Mouse (Mus musculus) liver, adult 2 months (tissue): ENCODE data around the gene Sp3. TPM values are rescaled to one million over a fixed set of nuclear protein-coding genes. Genes with fewer than 3 reads are reported as not detected.

Experiments
- DNase-seq: peaks from one replicate; pipeline ENCODE4 v3.0.0-alpha.2; 2011; ENCODE audit warnings: low read depth, low spot score; ENCODE audit errors: extremely low read depth
- H3K27ac ChIP-seq: fragments of 200-500 bp; replicated peaks from 2 replicates; pipeline ENCODE4 v1.5.1; 2012; ENCODE audit warnings: low read depth, mild to moderate bottlenecking, control low read depth, inconsistent platforms, low read length; ENCODE audit not compliant: insufficient read depth
- H3K27me3 ChIP-seq: fragments of 200-500 bp; 2 replicates; pipeline ENCODE4 v1.6.1; 2012; ENCODE audit warnings: mild to moderate bottlenecking, moderate library complexity, low read length, inconsistent platforms; ENCODE audit not compliant: control insufficient read depth, insufficient read depth
- H3K36me3 ChIP-seq: fragments of 200-500 bp; 2 replicates; pipeline ENCODE4 v1.6.1; 2012; ENCODE audit warnings: low read length, inconsistent platforms; ENCODE audit not compliant: control insufficient read depth, insufficient read depth
- H3K4me1 ChIP-seq: fragments of 200-500 bp; 2 replicates; pipeline ENCODE4 v1.6.1; 2011; ENCODE audit warnings: low read length; ENCODE audit not compliant: control insufficient read depth, insufficient read depth
- H3K4me3 ChIP-seq: fragments of 200-500 bp; 2 replicates; pipeline ENCODE4 v1.5.1; 2011; ENCODE audit warnings: low read depth, mild to moderate bottlenecking, control low read depth, low read length, moderate library complexity; ENCODE audit not compliant: insufficient read depth
- H3K79me2 ChIP-seq: fragments of 200-500 bp; 2 replicates; pipeline ENCODE4 v1.6.1; 2012; ENCODE audit warnings: inconsistent platforms, mild to moderate bottlenecking, low read length, moderate library complexity; ENCODE audit not compliant: control insufficient read depth, insufficient read depth
- H3K9ac ChIP-seq: fragments of 200-500 bp; 2 replicates; pipeline ENCODE4 v1.6.1; 2012; ENCODE audit warnings: low read depth, mild to moderate bottlenecking, control low read depth, inconsistent platforms, low read length
- CTCF ChIP-seq: fragments of 200-500 bp; IDR thresholded peaks from 2 replicates; pipeline ENCODE4 v1.5.1; 2011; ENCODE audit warnings: low read depth, low read length, control low read depth
- POLR2A ChIP-seq: fragments of 200-500 bp; IDR thresholded peaks from 2 replicates; pipeline ENCODE4 v1.6.1; 2011; ENCODE audit warnings: low read length, control low read depth; ENCODE audit not compliant: insufficient read depth; ENCODE audit errors: extremely low read depth
- WGBS: fragments of 180-500 bp; shearing (Covaris S2); methylation state at CpG from one replicate; pipeline ENCODE4 v1.1.7; 2018; 5-methylcytosine and 5-hydroxymethylcytosine counted together
- polyA plus RNA-seq: library from polyadenylated mRNA; depleted of rRNA; stranded (reverse); fragments of >200 nt; gene quantifications from 2 replicates; pipeline ENCODE4 v1.2.3, GENCODE M21; 2012; rRNA removed
- total RNA-seq: library from RNA; depleted of rRNA; stranded (reverse); fragments of >200 nt; gene quantifications from 2 replicates; pipeline ENCODE4 v1.2.3, GENCODE M21; 2014; rRNA removed

Sp3 gene
- total RNA-seq, result 52.4 and 55.1 TPM in 2 replicates
- polyA plus RNA-seq, result 8.7 and 9.0 TPM in 2 replicates

- TF ChIP-seq CTCF (no peak), POLR2A (peak; percentile 84)
- peak within 1 kb of the TSS; percentile 85 for H3K4me3 ChIP-seq
- WGBS, result under 1% methylated on average over 64 of the region's 64 CpGs
- peaks cover 6% of the 10 kb centered on the region; the same call in 1 of the 2 replicates for H3K79me2 ChIP-seq
- H3K4me1 ChIP-seq, result peaks cover 8% of the 10 kb centered on the region; the same call in 1 of the 2 replicates
- no peaks in the 10 kb centered on the region for H3K27me3 ChIP-seq
- H3K36me3 ChIP-seq, result 0 out of 2 replicates have a peak, but pooled peaks cover 3% of the 10 kb centered on the region
- H3K27ac ChIP-seq, result peak within 1 kb of the TSS; percentile 99
- peak within 1 kb of the TSS; percentile 100 for H3K9ac ChIP-seq
- peak; percentile 86 for DNase-seq
Observed at GRCm38 (mm10) chr2:72980337-72981074, at the start of gene Sp3. Gene Sp3, minus strand, starts transcription at chr2:72980446.

GRCm38 (mm10) chr2:73029846-73030245, 49.6 kb upstream of the Sp3 start:
- DNase-seq, result no peak
- no peak overlapping the region for H3K4me3 ChIP-seq
- H3K9ac ChIP-seq, result no peak overlapping the region
- no peak for TF ChIP-seq POLR2A
- no peaks in the 10 kb centered on the region for H3K79me2 ChIP-seq
- H3K27ac ChIP-seq, result no peak overlapping the region
- H3K36me3 ChIP-seq, result no peaks in the 10 kb centered on the region
- no peaks in the 10 kb centered on the region for H3K4me1 ChIP-seq
- WGBS, result 90% methylated on average over 3 of the region's 3 CpGs
- H3K27me3 ChIP-seq, result no peaks in the 10 kb centered on the region

DNA sequence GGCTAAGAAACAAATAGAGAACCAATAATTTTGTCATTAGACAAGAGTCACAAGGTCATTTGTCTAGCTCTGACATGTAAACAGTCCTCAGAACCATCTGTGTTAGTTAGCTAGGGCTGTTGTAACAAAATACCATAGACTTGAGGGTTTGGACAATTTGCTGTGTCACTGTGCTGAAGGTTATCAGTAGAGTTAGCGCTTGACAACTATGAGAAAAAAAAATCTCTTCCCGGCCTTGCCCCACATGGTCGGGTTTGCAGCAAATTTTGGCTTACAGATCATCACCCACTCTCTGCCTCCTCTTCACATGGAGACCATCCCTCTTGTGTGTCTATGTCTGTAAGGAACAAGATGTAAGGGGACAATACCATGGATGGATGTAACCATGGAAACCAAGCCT, 47.8 kb upstream of the Sp3 start:
- WGBS, result 78% methylated on average over 3 of the region's 3 CpGs
- H3K9ac ChIP-seq, result no peak overlapping the region
- H3K27ac ChIP-seq, result no peak overlapping the region
- no peaks in the 10 kb centered on the region for H3K79me2 ChIP-seq
- TF ChIP-seq POLR2A (no peak), CTCF (no peak)
- no peaks in the 10 kb centered on the region for H3K27me3 ChIP-seq
- no peak overlapping the region for H3K4me3 ChIP-seq
- no peaks in the 10 kb centered on the region for H3K36me3 ChIP-seq
- H3K4me1 ChIP-seq, result no peaks in the 10 kb centered on the region
- peak; percentile 19 for DNase-seq

GRCm38 (mm10) chr2:73027126-73027525, 46.9 kb upstream of the Sp3 start:
- Histone ChIP-seq H3K4me1 (no peaks in the 10 kb centered on the region), H3K27me3 (no peaks in the 10 kb centered on the region), H3K79me2 (no peaks in the 10 kb centered on the region), H3K4me3 (no peak overlapping the region), H3K27ac (no peak overlapping the region), H3K9ac (no peak overlapping the region), H3K36me3 (no peaks in the 10 kb centered on the region)
- no peak for DNase-seq
- WGBS, result 71% methylated on average over 3 of the region's 3 CpGs
- TF ChIP-seq POLR2A (no peak), CTCF (no peak)

GRCm38 (mm10) chr2:73023803-73024202, 43.6 kb upstream of the Sp3 start:
- TF ChIP-seq CTCF (no peak), POLR2A (no peak)
- H3K79me2 ChIP-seq, result no peaks in the 10 kb centered on the region
- no peak for DNase-seq
- H3K4me1 ChIP-seq, result no peaks in the 10 kb centered on the region
- no peak overlapping the region for H3K4me3 ChIP-seq
- WGBS, result 68% methylated on average over 6 of the region's 6 CpGs
- H3K9ac ChIP-seq, result no peak overlapping the region
- H3K36me3 ChIP-seq, result no peaks in the 10 kb centered on the region
- H3K27ac ChIP-seq, result no peak overlapping the region
- H3K27me3 ChIP-seq, result no peaks in the 10 kb centered on the region

GRCm38 (mm10) chr2:73021046-73021445, 40.8 kb upstream of the Sp3 start:
- no peaks in the 10 kb centered on the region for H3K4me1 ChIP-seq
- no peak for DNase-seq
- no peak for TF ChIP-seq POLR2A
- no peak for TF ChIP-seq CTCF
- 84% methylated on average over 6 of the region's 6 CpGs for WGBS
- no peaks in the 10 kb centered on the region for H3K79me2 ChIP-seq
- H3K27me3 ChIP-seq, result no peaks in the 10 kb centered on the region
- no peak overlapping the region for H3K27ac ChIP-seq
- H3K36me3 ChIP-seq, result no peaks in the 10 kb centered on the region
- H3K4me3 ChIP-seq, result no peak overlapping the region
- no peak overlapping the region for H3K9ac ChIP-seq
